Mouse (Mus musculus): ENCODE data around the gene Olfr692. TPM values are rescaled to one million over a fixed set of nuclear protein-coding genes. Genes with fewer than 3 reads are reported as not detected.
"Not testable (repeated sequence)": the region's sequence is repeated elsewhere in the genome, so short reads cannot be mapped to it uniquely, and the experiment has no call there.

Olfr692 gene
- polyA plus RNA-seq, 1 experiment from 2014 or later: not detected

DNA sequence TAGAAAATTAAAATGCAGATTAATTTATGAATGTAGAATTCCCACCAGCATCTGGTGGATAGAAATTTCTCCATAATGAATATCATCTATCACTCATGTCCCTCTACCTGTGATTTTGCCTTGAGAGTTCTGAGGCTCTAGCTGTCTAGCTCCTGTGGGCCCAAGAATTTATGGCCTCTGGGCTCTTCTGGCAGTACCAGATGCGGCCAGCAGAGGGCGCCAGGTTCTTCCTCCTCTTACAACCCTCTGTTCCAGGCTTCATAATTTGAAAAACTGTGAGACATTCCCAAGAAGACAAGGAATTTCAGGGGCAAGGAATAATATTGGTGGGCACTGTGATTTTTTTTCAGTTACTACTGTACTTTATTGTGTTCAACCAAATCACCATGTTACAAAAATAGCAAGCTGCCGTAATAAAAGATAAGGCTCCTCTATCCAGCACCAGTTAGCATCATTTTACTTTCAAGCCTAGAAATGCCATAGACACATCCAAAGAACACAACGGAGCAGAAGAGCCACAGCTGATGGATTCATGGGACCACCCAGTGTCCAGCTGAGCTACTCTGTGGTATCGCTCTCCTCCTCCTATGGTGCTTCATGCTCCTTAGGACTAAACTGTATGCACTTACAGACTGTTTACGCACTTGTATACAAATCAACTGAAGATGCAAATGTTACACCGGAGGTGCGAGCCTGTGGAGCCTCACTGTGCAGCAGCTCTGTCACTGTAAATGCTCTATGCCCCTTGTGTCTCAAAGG lies 44.0 kb downstream of the Olfr692 start:
- not testable (repeated sequence) for H3K4me1 ChIP-seq; H3K9me3 ChIP-seq; H3K27me3 ChIP-seq; H3K9ac ChIP-seq; H3K27ac ChIP-seq; H3K4me3 ChIP-seq; H3K4me2 ChIP-seq; ATAC-seq (ENCODE audit: insufficient number of reproducible peaks, low FRiP score, low TSS enrichment, low read depth); H3K36me3 ChIP-seq
- WGBS: 57% methylated on average over 8 of the region's 8 CpGs

DNA sequence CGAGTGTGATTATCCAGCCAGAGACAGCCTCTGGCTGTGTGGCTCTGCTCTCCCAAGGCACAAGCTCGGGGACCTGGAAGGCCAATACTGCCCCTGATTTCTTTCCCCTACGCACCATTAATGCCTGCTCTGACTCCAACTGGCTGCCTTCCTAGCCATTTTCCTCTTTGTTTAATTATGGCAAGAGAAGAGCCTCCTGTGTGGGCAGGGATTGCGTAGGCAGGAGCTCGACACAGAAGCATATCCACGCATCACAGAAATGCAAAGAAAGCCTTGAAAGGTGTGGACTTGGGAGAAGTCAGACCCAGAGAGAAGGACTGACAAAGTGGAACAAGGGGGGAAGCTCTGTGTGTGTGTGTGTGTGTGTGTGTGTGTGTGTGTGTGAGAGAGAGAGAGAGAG lies 46.4 kb downstream of the Olfr692 start:
- Histone ChIP-seq H3K4me2 (no peak overlapping the region), H3K9me3 (no peaks in the 10 kb centered on the region), H3K36me3 (no peaks in the 10 kb centered on the region), H3K27me3 (peaks cover 4% of the 10 kb centered on the region; the same call in 1 of the 2 replicates), H3K9ac (no peak overlapping the region), H3K4me3 (no peak overlapping the region), H3K4me1 (no peaks in the 10 kb centered on the region), H3K27ac (no peak overlapping the region)
- WGBS: 56% methylated on average over 6 of the region's 6 CpGs
- ATAC-seq (ENCODE audit: insufficient number of reproducible peaks, low FRiP score, low TSS enrichment, low read depth): no peak

DNA sequence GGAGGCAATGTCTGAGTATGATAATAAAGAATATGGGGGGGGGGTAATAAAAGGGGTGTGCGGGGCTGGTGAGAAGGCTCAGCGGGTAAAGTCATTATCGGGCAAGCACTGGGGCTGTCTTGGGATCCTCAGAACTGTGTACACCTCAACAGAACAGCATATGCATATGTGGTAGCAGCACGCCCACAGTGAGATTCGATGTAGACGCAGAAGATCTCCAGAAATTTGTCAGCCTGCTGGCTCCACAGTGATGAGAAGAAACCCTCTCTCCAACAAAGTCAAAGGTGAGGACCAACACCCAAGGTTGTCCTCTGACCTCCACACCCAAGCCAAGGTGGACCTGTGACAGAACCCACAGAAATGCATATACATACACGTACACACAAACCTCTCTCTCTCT lies 48.5 kb downstream of the Olfr692 start:
- ATAC-seq (ENCODE audit: insufficient number of reproducible peaks, low FRiP score, low TSS enrichment, low read depth): no peak
- 86% methylated on average over 7 of the region's 7 CpGs for WGBS
- no peak overlapping the region for H3K27ac ChIP-seq

DNA sequence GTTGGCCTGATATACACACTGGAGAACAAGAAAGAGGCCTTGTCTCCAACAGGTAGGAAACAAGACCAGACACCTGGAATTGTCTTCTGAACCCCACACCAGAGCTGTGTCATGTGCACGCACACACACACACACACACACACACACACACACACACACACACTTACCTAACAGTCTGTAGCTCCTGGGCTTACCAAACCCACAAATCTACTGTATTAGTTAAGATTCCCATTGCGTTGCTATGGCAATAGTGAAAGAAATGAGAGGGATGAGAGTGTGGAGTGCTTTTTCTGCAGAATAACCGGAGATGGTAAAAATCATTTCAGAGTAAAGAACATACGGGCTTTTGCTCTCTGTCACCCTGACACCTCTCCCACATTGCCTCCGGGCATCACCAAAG lies 50.1 kb downstream of the Olfr692 start:
- Histone ChIP-seq H3K27ac (no peak overlapping the region), H3K4me1 (no peaks in the 10 kb centered on the region), H3K9me3 (no peaks in the 10 kb centered on the region), H3K36me3 (no peaks in the 10 kb centered on the region), H3K27me3 (no peaks in the 10 kb centered on the region), H3K4me2 (no peak overlapping the region), H3K9ac (no peak overlapping the region), H3K4me3 (no peak overlapping the region)
- ATAC-seq (ENCODE audit: insufficient number of reproducible peaks, low FRiP score, low TSS enrichment, low read depth): no peak
- WGBS: 75% methylated on average over 5 of the region's 5 CpGs

More for the DNA sequence above, 48.5 kb downstream of the Olfr692 start:
- H3K9ac ChIP-seq: no peak overlapping the region
- no peaks in the 10 kb centered on the region for H3K27me3 ChIP-seq
- H3K4me1 ChIP-seq: no peaks in the 10 kb centered on the region
- H3K9me3 ChIP-seq: no peaks in the 10 kb centered on the region
- H3K36me3 ChIP-seq: no peaks in the 10 kb centered on the region
- H3K4me3 ChIP-seq: no peak overlapping the region
- H3K4me2 ChIP-seq: no peak overlapping the region

Other genes starting within 250 kb of the Olfr692 start
- not detected in 2 replicates for gene Olfr683, start 221.2 kb upstream of the Olfr692 start, polyA plus RNA-seq (2015; fragmentation: Nextera tagmentation; extraction: Ambion mirVana)
- not detected in 2 replicates for gene Olfr684, start 204.6 kb upstream of the Olfr692 start, polyA plus RNA-seq (2015; fragmentation: Nextera tagmentation; extraction: Ambion mirVana)
- not detected in 2 replicates for gene Olfr685, start 182.2 kb upstream of the Olfr692 start, polyA plus RNA-seq (2015; fragmentation: Nextera tagmentation; extraction: Ambion mirVana)
- not detected in 2 replicates for gene Olfr686, start 160.7 kb upstream of the Olfr692 start, polyA plus RNA-seq (2015; fragmentation: Nextera tagmentation; extraction: Ambion mirVana)
- not detected in 2 replicates for gene Olfr688, start 80.1 kb upstream of the Olfr692 start, polyA plus RNA-seq (2015; fragmentation: Nextera tagmentation; extraction: Ambion mirVana)
- not detected in 2 replicates for gene Olfr689, start 57.1 kb upstream of the Olfr692 start, polyA plus RNA-seq (2015; fragmentation: Nextera tagmentation; extraction: Ambion mirVana)
- not detected in 2 replicates for gene Olfr690, start 34.1 kb upstream of the Olfr692 start, polyA plus RNA-seq (2015; fragmentation: Nextera tagmentation; extraction: Ambion mirVana)
- gene Olfr691, start 26.0 kb upstream of the Olfr692 start, polyA plus RNA-seq (2015; fragmentation: Nextera tagmentation; extraction: Ambion mirVana): not detected in 2 replicates
- gene Gm5901, start 6.8 kb downstream of the Olfr692 start, polyA plus RNA-seq (2015; fragmentation: Nextera tagmentation; extraction: Ambion mirVana): not detected in 2 replicates
- 38.6 and 47.0 TPM in 2 replicates for gene Fam160a2, start 31.8 kb downstream of the Olfr692 start, polyA plus RNA-seq (2015; fragmentation: Nextera tagmentation; extraction: Ambion mirVana)
- gene Cnga4, start 36.3 kb downstream of the Olfr692 start, polyA plus RNA-seq (2015; fragmentation: Nextera tagmentation; extraction: Ambion mirVana): 0.05 TPM in 1 of 2 replicates, not detected in the other
- gene Cckbr, start 57.5 kb downstream of the Olfr692 start, polyA plus RNA-seq (2015; fragmentation: Nextera tagmentation; extraction: Ambion mirVana): not detected in 2 replicates
- gene Cavin3, start 114.1 kb downstream of the Olfr692 start, polyA plus RNA-seq (2015; fragmentation: Nextera tagmentation; extraction: Ambion mirVana): 141 and 162 TPM in 2 replicates
- gene Smpd1, start 186.1 kb downstream of the Olfr692 start, polyA plus RNA-seq (2015; fragmentation: Nextera tagmentation; extraction: Ambion mirVana): 62.6 and 65.0 TPM in 2 replicates
- gene Apbb1, start 213.4 kb downstream of the Olfr692 start, polyA plus RNA-seq (2015; fragmentation: Nextera tagmentation; extraction: Ambion mirVana): 37.4 and 38.2 TPM in 2 replicates
- 0.53 and 0.99 TPM in 2 replicates for gene Hpx, start 231.9 kb downstream of the Olfr692 start, polyA plus RNA-seq (2015; fragmentation: Nextera tagmentation; extraction: Ambion mirVana)